Mouse (Mus musculus) urinary bladder, adult 2 months (tissue): ENCODE measurements around the gene Gla. TPM values are rescaled to one million over a fixed set of nuclear protein-coding genes. Genes with fewer than 3 reads are reported as not detected.
"Not testable (repeated sequence)": the region's sequence is repeated elsewhere in the genome, so short reads cannot be mapped to it uniquely, and the experiment has no call there.

Source experiments
- DNase-seq: peaks from one replicate; pipeline ENCODE4 v3.0.0; 2022; ENCODE audit warnings: low spot score
- polyA plus RNA-seq: library from polyadenylated mRNA; depleted of rRNA; stranded (reverse); fragments of >200 nt; gene quantifications from 2 replicates; pipeline ENCODE4 v1.2.3, GENCODE M21; 2012

Gene Gla
- polyA plus RNA-seq, 1 experiment: 5.4 TPM

- DNase-seq: no peak
Measured at GRCm38 (mm10) chrX:134588261-134588660, 12.7 kb downstream of the Gla start.

DNA sequence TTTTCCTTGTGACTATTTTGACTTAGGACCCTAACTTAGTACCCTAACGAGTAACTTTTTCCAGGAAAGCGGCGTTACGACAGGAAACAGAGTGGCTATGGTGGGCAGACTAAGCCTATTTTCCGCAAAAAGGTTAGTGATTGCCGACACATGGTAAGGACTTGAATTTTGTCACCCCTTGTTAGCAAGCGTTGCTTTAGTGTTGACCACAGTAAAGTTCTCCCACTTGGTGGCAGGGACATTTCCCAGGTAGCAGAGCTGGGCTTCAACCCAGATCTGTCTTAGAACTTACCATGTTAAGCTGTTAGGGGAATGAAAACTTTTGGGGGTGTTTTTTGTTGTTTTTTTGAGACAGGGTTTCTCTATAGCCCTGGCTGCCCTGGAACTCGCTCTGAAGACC lies 14.5 kb downstream of the Gla start:
- DNase-seq: no peak

GRCm38 (mm10) chrX:134585103-134586002 lies 15.6 kb downstream of the Gla start, which contains the start of gene Rpl36a:
Gene Rpl36a, plus strand, starts transcription at chrX:134585654.
- DNase-seq: peak; percentile 66

- no peak for DNase-seq
Measured at GRCm38 (mm10) chrX:134582888-134583669, 17.8 kb downstream of the Gla start, which contains the start of gene Btk. Gene Btk, minus strand, starts transcription at chrX:134583570.

GRCm38 (mm10) chrX:134582270-134582669 lies 18.7 kb downstream of the Gla start:
- no peak for DNase-seq

- DNase-seq: no peak
Measured at GRCm38 (mm10) chrX:134580528-134581305, 20.2 kb downstream of the Gla start.

- DNase-seq: no peak
Measured at GRCm38 (mm10) chrX:134577896-134578295, 23.0 kb downstream of the Gla start.

GRCm38 (mm10) chrX:134566536-134567222 lies 34.2 kb downstream of the Gla start:
- no peak for DNase-seq

GRCm38 (mm10) chrX:134564326-134564725 lies 36.6 kb downstream of the Gla start:
- DNase-seq: no peak

GRCm38 (mm10) chrX:134554425-134554824 lies 46.5 kb downstream of the Gla start:
- DNase-seq: no peak

- no peak for DNase-seq
Measured at GRCm38 (mm10) chrX:134553326-134553725, 47.6 kb downstream of the Gla start.

DNA sequence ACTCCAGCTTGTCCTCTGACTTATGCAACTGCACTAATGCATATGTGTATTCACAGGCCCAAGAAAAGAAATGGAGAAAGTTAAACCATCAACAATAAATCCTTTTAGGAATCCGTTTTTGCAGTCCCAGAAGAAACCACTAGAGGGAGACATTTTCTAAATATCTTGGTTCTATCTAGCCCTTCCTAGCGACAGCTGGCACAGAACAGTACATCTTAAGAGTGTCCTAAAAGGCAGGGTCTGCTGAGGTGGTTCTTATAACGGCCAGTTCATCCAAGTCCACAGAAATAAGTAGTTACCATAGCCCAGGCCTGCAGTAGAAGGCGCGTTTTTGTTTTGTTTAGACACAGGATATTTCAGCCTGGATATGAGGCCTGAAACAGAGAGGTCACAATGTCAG lies 50.0 kb downstream of the Gla start:
- no peak for DNase-seq

GRCm38 (mm10) chrX:134547330-134547729 lies 53.6 kb downstream of the Gla start:
- DNase-seq: no peak

GRCm38 (mm10) chrX:134541955-134542308 lies 59.0 kb downstream of the Gla start:
- no peak for DNase-seq

DNA sequence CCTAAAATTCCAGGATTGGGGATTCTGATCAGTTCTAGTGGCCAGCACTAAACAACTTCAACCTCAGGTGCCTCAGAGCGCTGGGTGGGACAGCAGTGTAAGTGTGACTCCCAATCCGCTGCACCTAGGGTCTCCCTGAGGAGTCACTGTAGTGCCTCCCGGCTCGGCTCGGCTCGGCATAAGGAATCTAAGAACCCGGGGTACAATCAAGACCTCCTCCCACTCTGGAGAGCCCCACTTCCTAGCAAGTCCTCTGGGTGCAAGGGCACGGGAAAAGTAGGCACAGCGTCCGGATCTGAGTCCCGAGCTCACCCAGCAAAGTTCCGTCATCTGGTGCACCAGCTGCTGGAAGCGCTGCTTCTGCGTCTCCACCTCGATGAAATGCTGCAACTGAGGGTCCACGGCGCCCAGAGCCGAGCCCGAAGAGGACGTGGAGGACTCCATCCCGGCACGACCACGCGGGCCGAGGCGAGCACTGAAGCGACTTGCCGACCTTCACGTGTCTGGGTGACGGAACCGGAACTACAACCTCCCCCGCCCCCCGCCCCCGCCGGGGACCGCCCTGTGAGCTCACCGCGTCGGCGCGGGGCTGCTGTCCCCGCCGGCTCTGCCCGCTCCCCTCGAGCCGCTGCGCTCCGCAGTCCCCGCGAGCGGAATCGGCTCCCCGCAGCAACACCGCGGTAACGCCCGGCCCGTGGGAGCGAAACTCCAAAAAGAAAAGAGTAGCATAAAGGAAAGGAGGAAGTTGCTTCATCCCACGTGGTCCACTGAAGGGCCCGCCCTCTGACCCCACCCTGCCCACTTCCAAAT lies 59.6 kb downstream of the Gla start, which contains the start of gene Timm8a1:
TSS of gene Timm8a1 (minus strand) at position 721 of the 810 bp plus-strand sequence.
- peak; percentile 44 for DNase-seq

DNA sequence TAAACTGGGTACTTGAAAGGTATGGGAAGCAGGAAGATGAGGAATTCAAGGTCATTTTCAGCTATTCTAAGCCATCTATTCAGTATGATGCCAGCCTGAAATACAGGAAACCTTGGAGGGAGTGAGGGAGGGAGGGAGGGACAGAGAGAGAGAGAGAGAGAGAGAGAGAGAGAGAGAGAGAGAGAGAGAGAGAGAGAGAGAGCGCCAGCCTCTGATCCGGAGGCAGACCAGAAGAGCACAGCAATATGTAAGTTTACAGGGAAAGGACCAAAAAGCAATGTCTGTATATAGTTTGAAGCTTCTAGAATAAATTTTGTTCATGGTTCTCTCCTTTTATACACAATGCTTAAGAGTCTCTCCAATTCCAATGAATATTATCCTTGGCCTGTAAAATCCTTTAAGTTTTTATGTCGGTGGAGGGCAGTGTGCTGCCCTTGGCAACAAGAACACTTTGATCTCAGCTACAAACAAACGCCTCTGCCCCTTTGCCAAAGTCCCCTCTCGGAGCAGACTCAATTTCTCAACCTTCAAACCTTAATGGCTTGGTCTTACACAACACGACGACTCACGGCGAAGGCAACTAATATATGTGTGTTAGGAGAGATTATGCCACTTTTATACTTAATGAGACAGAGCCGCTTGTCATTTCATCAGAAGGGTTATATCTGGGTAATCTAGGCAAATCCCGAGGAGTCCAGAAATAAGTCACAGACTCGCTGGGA lies 60.4 kb downstream of the Gla start:
- DNase-seq: no peak

- DNase-seq: not testable (repeated sequence)
Measured at GRCm38 (mm10) chrX:134539795-134540194, 61.1 kb downstream of the Gla start.
